Mouse (Mus musculus) spleen, adult 2 months (tissue): Measurements from ENCODE around the gene Ap1b1.

Source experiments
- CTCF ChIP-seq: fragments of 200-500 bp; IDR thresholded peaks from 2 replicates; pipeline ENCODE4 v1.5.1; 2011; ENCODE audit warnings: mild to moderate bottlenecking, inconsistent platforms; ENCODE audit not compliant: insufficient read depth, insufficient read length, insufficient replicate concordance; ENCODE audit errors: extremely low read depth
- POLR2A ChIP-seq: fragments of 200-500 bp; IDR thresholded peaks from 2 replicates; pipeline ENCODE4 v1.6.1; 2011; ENCODE audit warnings: low read depth, low read length, inconsistent platforms

DNA sequence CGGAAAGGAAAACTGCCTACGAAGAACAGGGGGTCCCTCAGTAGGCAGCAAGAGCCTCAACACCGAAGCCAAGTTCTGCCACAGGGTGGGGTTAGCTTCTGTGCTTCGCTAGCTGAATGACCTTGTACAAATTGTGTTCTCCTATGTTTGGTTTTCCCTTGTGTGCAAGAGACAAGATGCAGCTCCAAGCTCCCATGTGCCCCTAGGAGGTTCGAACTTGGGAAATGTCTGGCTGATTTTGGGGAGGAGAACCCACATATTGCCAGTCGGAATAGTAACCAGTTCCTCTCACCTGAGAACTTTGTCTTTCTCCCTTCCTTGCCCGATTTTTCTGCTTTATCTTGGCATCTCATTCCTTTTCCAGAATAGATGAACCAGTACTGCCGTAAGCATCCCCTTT lies 37.8 kb upstream of the Ap1b1 start:
- TF ChIP-seq CTCF, result no peak
- no peak for TF ChIP-seq POLR2A
